Mouse (Mus musculus) MEL (cell line): ENCODE results near the gene Frmd4b. TPM values are rescaled to one million over a fixed set of nuclear protein-coding genes. Genes with fewer than 3 reads are reported as not detected.

Experiments used
- DNase-seq: peaks from one replicate; pipeline ENCODE4 v3.0.0; 2011; ENCODE audit warnings: low read depth, low spot score
- H3K27ac ChIP-seq: 2 replicates; pipeline ENCODE4 v1.5.1; 2012; ENCODE audit warnings: low read depth, mild to moderate bottlenecking, control low read depth, low read length, moderate library complexity; ENCODE audit not compliant: control insufficient read depth
- H3K27me3 ChIP-seq, 2 experiments: fragments of 150-350 bp in 1 of 2; sonication (generic) in 1 of 2; 2 replicates each; pipeline ENCODE4 v1.6.1; 2012; ENCODE audit warnings: low read length in 2 of 2, mild to moderate bottlenecking in 2 of 2, improper control_type of control experiment in 1 of 2, moderate library complexity in 1 of 2; ENCODE audit not compliant: insufficient read depth in 2 of 2, control insufficient read depth in 1 of 2
- H3K36me3 ChIP-seq, 2 experiments: 2 replicates each; pipeline ENCODE4 v1.6.1; 2012 to 2014; ENCODE audit warnings: low read length in 2 of 2, improper control_type of control experiment in 1 of 2, inconsistent platforms in 1 of 2, mild to moderate bottlenecking in 1 of 2; ENCODE audit not compliant: insufficient read depth in 2 of 2, control insufficient read depth in 1 of 2
- H3K4me1 ChIP-seq, 2 experiments: fragments of 150-350 bp in 1 of 2; sonication (generic) in 1 of 2; 2 replicates each; pipeline ENCODE4 v1.6.1; 2012; ENCODE audit warnings: low read length in 2 of 2, improper control_type of control experiment in 1 of 2, mild to moderate bottlenecking in 1 of 2; ENCODE audit not compliant: insufficient read depth in 2 of 2, control insufficient read depth in 1 of 2
- H3K4me3 ChIP-seq, 2 experiments: fragments of 150-350 bp in 1 of 2; sonication (generic) in 1 of 2; 2 replicates each; pipeline ENCODE4 v1.5.1; 2012; ENCODE audit warnings: low read depth in 2 of 2, low read length in 2 of 2, mild to moderate bottlenecking in 2 of 2, moderate library complexity in 2 of 2, control low read depth in 1 of 2, improper control_type of control experiment in 1 of 2; ENCODE audit not compliant: control insufficient read depth in 1 of 2, insufficient read depth in 1 of 2
- H3K79me2 ChIP-seq: 2 replicates; pipeline ENCODE4 v1.6.1; 2012; ENCODE audit warnings: mild to moderate bottlenecking, low read length, moderate library complexity; ENCODE audit not compliant: control insufficient read depth, poor library complexity, insufficient read depth
- H3K9ac ChIP-seq: 2 replicates; pipeline ENCODE4 v1.6.1; 2012; ENCODE audit warnings: low read depth, mild to moderate bottlenecking, control low read depth, low read length, moderate library complexity; ENCODE audit not compliant: control insufficient read depth, poor library complexity, severe bottlenecking
- H3K9me3 ChIP-seq: fragments of 150-350 bp; sonication (generic); replicated peaks from 2 replicates; pipeline ENCODE4 v1.6.1; 2012; ENCODE audit warnings: mild to moderate bottlenecking, low read length, improper control_type of control experiment, moderate library complexity; ENCODE audit not compliant: insufficient read depth
- CTCF ChIP-seq, 3 experiments: IDR thresholded peaks in 2 of 3; conservative IDR thresholded peaks in 1 of 3; 2 replicates each; pipeline ENCODE4 v1.5.1; 2011 to 2012; ENCODE audit warnings: low read length in 3 of 3, low read depth in 2 of 3, mild to moderate bottlenecking in 2 of 3, improper control_type of control experiment in 1 of 3, inconsistent platforms in 1 of 3, mixed read lengths in 1 of 3, moderate library complexity in 1 of 3; ENCODE audit not compliant: control insufficient read depth in 1 of 3, insufficient read depth in 1 of 3, poor library complexity in 1 of 3, severe bottlenecking in 1 of 3
- E2F4 ChIP-seq: IDR thresholded peaks from 2 replicates; pipeline ENCODE4 v1.6.1; 2011; ENCODE audit warnings: low read depth, low read length, improper control_type of control experiment, borderline replicate concordance
- EP300 ChIP-seq, 2 experiments: IDR thresholded peaks; 2 replicates each; pipeline ENCODE4 v1.6.1; 2011; ENCODE audit warnings: improper control_type of control experiment in 2 of 2, low read length in 2 of 2, low read depth in 1 of 2, mild to moderate bottlenecking in 1 of 2
- MAFK ChIP-seq: IDR thresholded peaks from 2 replicates; pipeline ENCODE4 v1.6.1; 2011; ENCODE audit warnings: low read depth, mild to moderate bottlenecking, low read length, improper control_type of control experiment, borderline replicate concordance
- MAX ChIP-seq: IDR thresholded peaks from 2 replicates; pipeline ENCODE4 v1.6.1; 2011; ENCODE audit warnings: low read length, improper control_type of control experiment
- MAZ ChIP-seq: IDR thresholded peaks from 2 replicates; pipeline ENCODE4 v1.6.1; 2012; ENCODE audit warnings: low read depth, mild to moderate bottlenecking, inconsistent platforms, low read length, improper control_type of control experiment
- MXI1 ChIP-seq: IDR thresholded peaks from 2 replicates; pipeline ENCODE4 v1.6.1; 2011; ENCODE audit warnings: mild to moderate bottlenecking, low read depth, low read length, improper control_type of control experiment
- MYC ChIP-seq: IDR thresholded peaks from 2 replicates; pipeline ENCODE4 v1.6.1; 2011; ENCODE audit warnings: low read depth, mild to moderate bottlenecking, low read length, improper control_type of control experiment, moderate library complexity
- NELFE ChIP-seq: IDR thresholded peaks from 2 replicates; pipeline ENCODE4 v1.6.1; 2011; ENCODE audit warnings: low read depth, low read length, improper control_type of control experiment
- POLR2A ChIP-seq, 2 experiments: IDR thresholded peaks; 2 replicates each; pipeline ENCODE4 v1.6.1; 2011 to 2012; ENCODE audit warnings: low read length in 2 of 2, mild to moderate bottlenecking in 2 of 2, control low read depth in 1 of 2, improper control_type of control experiment in 1 of 2, low read depth in 1 of 2, moderate library complexity in 1 of 2; ENCODE audit not compliant: control insufficient read depth in 1 of 2, insufficient read depth in 1 of 2, poor library complexity in 1 of 2
- RAD21 ChIP-seq: IDR thresholded peaks from 2 replicates; pipeline ENCODE4 v1.6.1; 2011; ENCODE audit warnings: mild to moderate bottlenecking, low read depth, low read length, improper control_type of control experiment
- RCOR1 ChIP-seq: IDR thresholded peaks from 2 replicates; pipeline ENCODE4 v1.6.1; 2012; ENCODE audit warnings: low read depth, mild to moderate bottlenecking, inconsistent platforms, low read length, improper control_type of control experiment
- SIN3A ChIP-seq: IDR thresholded peaks from 2 replicates; pipeline ENCODE4 v1.6.1; 2012; ENCODE audit warnings: low read length, improper control_type of control experiment, inconsistent platforms
- SMC3 ChIP-seq: IDR thresholded peaks from 2 replicates; pipeline ENCODE4 v1.6.1; 2011; ENCODE audit warnings: low read depth, low read length, improper control_type of control experiment
- TAL1 ChIP-seq: IDR thresholded peaks from 2 replicates; pipeline ENCODE4 v1.6.1; 2012; ENCODE audit warnings: mild to moderate bottlenecking, inconsistent platforms, low read length, moderate library complexity, mixed read lengths
- TBP ChIP-seq: IDR thresholded peaks from 2 replicates; pipeline ENCODE4 v1.8.0; 2011; ENCODE audit warnings: low read depth, low read length, improper control_type of control experiment
- UBTF ChIP-seq: IDR thresholded peaks from 2 replicates; pipeline ENCODE4 v1.6.1; 2012; ENCODE audit warnings: low read depth, mild to moderate bottlenecking, inconsistent platforms, low read length, improper control_type of control experiment, moderate library complexity, borderline replicate concordance; ENCODE audit not compliant: insufficient read depth
- ZC3H11A ChIP-seq: IDR thresholded peaks from 2 replicates; pipeline ENCODE4 v1.6.1; 2012; ENCODE audit warnings: low read depth, mild to moderate bottlenecking, inconsistent platforms, low read length, improper control_type of control experiment
- ZKSCAN1 ChIP-seq: IDR thresholded peaks from 2 replicates; pipeline ENCODE4 v1.6.1; 2012; ENCODE audit warnings: low read depth, mild to moderate bottlenecking, inconsistent platforms, low read length, improper control_type of control experiment, moderate library complexity
- ZMIZ1 ChIP-seq: IDR thresholded peaks from 2 replicates; pipeline ENCODE4 v1.6.1; 2012; ENCODE audit warnings: low read depth, mild to moderate bottlenecking, inconsistent platforms, low read length, improper control_type of control experiment, moderate library complexity
- ZNF384 ChIP-seq: IDR thresholded peaks from 2 replicates; pipeline ENCODE4 v1.6.1; 2012; ENCODE audit warnings: low read depth, mild to moderate bottlenecking, inconsistent platforms, low read length, improper control_type of control experiment
- polyA plus RNA-seq, 2 experiments: library from polyadenylated mRNA; stranded (reverse) in 1 of 2; unstranded in 1 of 2; fragments of >175 nt in 1 of 2; fragments of >200 nt in 1 of 2; gene quantifications; 2 replicates each; pipeline versions ENCODE4 v1.2.1 to v1.2.4; 2012; ENCODE audit warnings: low replicate concordance in 2 of 2, low read depth in 1 of 2; ENCODE audit not compliant: insufficient read length in 2 of 2, insufficient read depth in 1 of 2, missing spikeins in 1 of 2
- total RNA-seq: library from RNA; depleted of rRNA; stranded (reverse); fragments of 300-350 nt; gene quantifications from 2 replicates; pipeline ENCODE4 v1.2.3, GENCODE M21; 2012

The Frmd4b gene
- total and polyA plus RNA-seq, 3 experiments = 0.18 TPM; not detected in 2

DNA sequence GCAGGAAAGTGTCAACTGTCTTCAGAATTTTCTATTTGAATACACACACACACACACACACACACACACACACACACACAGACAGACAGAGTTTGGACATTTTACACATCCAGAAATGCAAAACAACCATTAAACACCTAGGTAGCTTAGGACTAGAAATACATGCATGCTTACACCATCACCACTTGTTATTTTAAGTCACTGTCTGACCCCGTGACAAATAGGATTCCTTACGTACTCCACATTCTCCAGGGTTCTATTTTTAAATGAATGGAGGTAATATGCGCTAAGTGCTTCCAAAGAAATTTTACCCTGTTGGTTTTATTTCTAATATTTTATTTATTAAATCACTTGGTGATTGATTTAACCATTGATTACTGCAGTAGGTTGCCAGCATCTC, 351.6 kb downstream of the Frmd4b start:
- Histone ChIP-seq H3K9me3 (no peaks in the 10 kb centered on the region), H3K36me3 (no peaks in the 10 kb centered on the region), H3K9ac (no peak overlapping the region), H3K4me3 (no peak overlapping the region), H3K27ac (no peak overlapping the region), H3K79me2 (no peaks in the 10 kb centered on the region), H3K27me3 (peaks cover 0 to 1% of the 10 kb centered on the region in 2 experiments; a peak in 2 of 4 replicates), H3K4me1 (no peaks in the 10 kb centered on the region)
- DNase-seq = no peak
- no peak for TF ChIP-seq UBTF
- no peak for TF ChIP-seq POLR2A (IDR thresholded peaks at IDR 0.05; ENCODE audit: control insufficient read depth in 1 of 2, insufficient read depth in 1 of 2, low read depth in 1 of 2, low read length in 2 of 2, poor library complexity in 1 of 2)
- no peak for TF ChIP-seq MAFK
- TF ChIP-seq TAL1 = no peak
- no peak for TF ChIP-seq TBP
- no peak for TF ChIP-seq MXI1
- no peak for TF ChIP-seq MAZ
- TF ChIP-seq ZKSCAN1 = no peak

DNA sequence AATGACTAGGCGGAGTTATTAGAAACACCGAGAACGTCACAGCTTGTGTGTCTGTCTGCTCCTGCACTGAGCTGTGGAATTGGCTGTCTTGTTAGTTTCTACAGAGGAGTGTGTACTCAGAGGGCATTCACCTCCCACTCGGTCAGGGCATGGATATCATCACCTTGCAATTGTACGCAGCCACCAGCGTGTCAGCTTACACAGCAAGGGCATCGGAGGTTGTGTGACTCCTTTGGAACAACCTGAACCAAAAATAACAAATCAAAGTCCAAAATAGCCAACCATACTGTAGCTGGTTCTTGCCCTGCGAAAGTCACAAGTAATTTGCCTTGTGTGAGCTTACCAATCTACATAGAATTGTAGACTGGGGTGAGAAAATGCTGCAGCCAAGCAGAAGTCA, 352.1 kb downstream of the Frmd4b start:
- Histone ChIP-seq H3K36me3 (no peaks in the 10 kb centered on the region), H3K79me2 (no peaks in the 10 kb centered on the region), H3K9me3 (no peaks in the 10 kb centered on the region), H3K9ac (no peak overlapping the region), H3K4me3 (no peak overlapping the region), H3K27me3 (peaks cover 0 to 1% of the 10 kb centered on the region in 2 experiments; a peak in 2 of 4 replicates), H3K27ac (no peak overlapping the region), H3K4me1 (no peaks in the 10 kb centered on the region)
- no peak for DNase-seq
- no peak for TF ChIP-seq RAD21
- TF ChIP-seq NELFE = no peak
- TF ChIP-seq SIN3A = no peak
- TF ChIP-seq ZKSCAN1 = no peak
- TF ChIP-seq POLR2A (IDR thresholded peaks at IDR 0.05; ENCODE audit: control insufficient read depth in 1 of 2, insufficient read depth in 1 of 2, low read depth in 1 of 2, low read length in 2 of 2, poor library complexity in 1 of 2) = no peak
- no peak for TF ChIP-seq MYC
- TF ChIP-seq MAZ = no peak
- TF ChIP-seq MXI1 = no peak
- no peak for TF ChIP-seq RCOR1
- TF ChIP-seq ZC3H11A = no peak
- no peak for TF ChIP-seq ZMIZ1
- no peak for TF ChIP-seq E2F4
- TF ChIP-seq MAX = no peak
- no peak for TF ChIP-seq MAFK
- no peak for TF ChIP-seq SMC3
- no peak for TF ChIP-seq CTCF (IDR thresholded peaks at IDR 0.05 in 2 of 3, conservative IDR thresholded peaks at IDR 0.05 in 1 of 3; ENCODE audit: control insufficient read depth in 1 of 3, insufficient read depth in 1 of 3, low read depth in 2 of 3, low read length in 3 of 3, poor library complexity in 1 of 3, severe bottlenecking in 1 of 3)
- no peak for TF ChIP-seq ZNF384
- no peak for TF ChIP-seq EP300 (IDR thresholded peaks at IDR 0.05; ENCODE audit: low read depth in 1 of 2, low read length in 2 of 2)
- TF ChIP-seq, all 39 proteins: peak for 0
